Mouse (Mus musculus) cerebellum, adult 11-12 months (tissue): ENCODE measurements around the gene Pnmal1.
A peak's percentile ranks its signal among the peaks of the same experiment; 100 is the strongest.

Experiments used
- DNase-seq: peaks from one replicate; pipeline ENCODE4 v3.0.0; 2022

The Pnmal1 gene

DNA sequence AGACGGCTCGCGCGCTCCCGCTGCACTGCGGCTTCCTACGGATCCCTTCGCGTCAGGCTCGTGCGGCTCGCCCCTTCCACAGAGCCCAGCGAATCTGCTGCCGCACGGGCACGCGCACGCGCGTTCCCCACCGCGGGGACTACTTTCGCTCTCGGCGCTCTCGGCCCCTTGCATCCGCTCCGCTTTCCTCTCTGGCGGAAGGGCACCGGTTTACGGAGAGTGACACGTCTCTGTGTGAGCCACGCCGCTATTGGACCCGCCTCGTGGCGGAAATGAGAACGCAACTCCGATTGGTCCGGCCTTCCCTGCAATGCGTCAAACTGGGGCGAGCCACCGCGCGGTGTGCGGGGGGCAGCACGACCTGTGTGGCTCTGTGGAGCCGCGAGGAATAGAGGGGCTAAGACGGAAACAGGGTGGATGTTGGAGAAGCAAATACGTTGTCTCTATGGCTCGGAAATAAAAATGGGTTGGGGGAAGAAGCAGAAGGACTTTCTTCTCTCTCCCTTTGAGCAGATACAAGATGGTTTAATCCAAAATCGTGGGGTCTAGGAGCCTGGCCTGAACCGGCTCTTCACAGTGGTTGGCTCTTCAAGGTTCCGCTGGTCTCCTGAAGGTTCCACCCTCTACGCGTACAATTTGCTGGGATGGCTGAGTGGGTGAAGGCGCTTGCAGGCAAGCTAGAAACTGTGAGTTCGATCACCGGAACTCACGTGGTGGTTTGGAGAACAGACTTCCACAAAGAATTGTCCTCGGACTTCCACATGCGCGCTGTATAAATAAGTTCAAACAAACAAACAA, 35.2 kb upstream of the Pnmal1 start, which contains the start of gene Calm3:
Gene Calm3, minus strand, starts transcription at position 78 of the 798 bp plus-strand sequence.
- peak; percentile 100 for DNase-seq

DNA sequence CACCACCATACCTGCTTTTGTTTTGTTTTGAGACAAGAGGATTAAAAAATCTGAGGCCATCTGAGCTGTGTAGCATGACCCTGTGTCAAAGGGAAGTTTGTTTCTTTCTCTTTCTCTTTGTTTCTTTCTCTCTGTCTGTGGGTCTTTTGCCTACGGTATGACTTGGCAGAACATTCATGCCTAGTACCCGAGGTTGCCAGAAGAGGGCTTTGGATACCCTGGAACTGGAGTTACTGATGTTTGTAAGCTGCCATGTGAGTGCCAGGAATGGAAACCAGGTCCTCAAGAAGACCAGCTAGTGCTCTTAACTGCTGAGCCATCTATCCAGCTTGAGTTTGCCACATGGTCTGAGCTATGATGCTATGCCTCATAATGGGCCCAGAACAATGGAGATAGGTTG, 31.1 kb upstream of the Pnmal1 start:
- DNase-seq = no peak

DNA sequence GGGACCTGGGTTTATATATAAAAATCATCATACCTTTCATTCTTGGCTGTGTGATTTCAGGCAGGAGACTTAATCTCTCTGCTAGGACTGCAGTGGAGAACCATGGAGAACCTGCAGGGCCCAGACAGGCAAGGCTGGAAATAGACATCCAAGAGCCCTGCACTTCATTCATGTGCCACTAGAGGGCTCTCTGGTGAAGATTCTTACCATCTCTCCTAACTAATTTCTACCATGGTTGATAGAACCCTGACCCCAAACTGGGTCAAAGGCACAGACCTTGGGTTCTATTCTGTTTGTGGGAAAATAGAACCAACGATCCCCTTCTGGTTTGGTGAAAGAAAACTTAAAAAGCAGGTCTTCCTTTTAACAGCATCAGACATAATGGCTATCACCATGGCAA, 28.6 kb upstream of the Pnmal1 start:
- DNase-seq = peak; percentile 75

DNA sequence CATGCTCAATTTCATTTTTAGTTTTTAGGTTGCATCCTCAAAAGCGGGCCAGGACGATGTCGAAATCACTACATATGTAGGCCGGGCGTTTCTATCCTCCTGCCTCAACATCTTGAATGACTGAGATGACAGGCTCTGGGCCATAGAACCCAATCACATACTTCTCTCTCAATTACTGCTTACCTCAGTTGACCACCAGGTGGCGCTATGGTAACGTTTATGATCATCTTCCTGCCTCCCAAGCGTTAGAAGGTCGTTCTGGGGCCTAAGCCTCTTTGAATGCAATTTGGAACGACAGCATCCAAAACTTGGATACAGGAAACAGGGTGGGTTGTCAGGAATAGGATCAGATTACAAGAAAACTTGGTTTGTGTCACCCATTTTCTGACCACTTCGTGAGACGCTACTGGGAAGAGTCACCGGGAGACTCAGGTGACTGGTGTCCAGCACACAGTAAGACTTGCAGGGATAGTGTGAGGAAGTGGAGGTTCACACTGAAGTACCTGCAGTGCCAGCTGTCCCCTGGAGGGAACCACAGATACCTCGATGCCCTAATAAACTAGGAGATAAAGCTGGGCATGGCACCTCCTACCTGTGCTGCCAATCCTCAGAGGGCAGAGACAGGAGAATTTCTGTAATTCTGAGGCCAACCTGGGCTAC, 27.4 kb upstream of the Pnmal1 start:
- DNase-seq = peak; percentile 85

DNA sequence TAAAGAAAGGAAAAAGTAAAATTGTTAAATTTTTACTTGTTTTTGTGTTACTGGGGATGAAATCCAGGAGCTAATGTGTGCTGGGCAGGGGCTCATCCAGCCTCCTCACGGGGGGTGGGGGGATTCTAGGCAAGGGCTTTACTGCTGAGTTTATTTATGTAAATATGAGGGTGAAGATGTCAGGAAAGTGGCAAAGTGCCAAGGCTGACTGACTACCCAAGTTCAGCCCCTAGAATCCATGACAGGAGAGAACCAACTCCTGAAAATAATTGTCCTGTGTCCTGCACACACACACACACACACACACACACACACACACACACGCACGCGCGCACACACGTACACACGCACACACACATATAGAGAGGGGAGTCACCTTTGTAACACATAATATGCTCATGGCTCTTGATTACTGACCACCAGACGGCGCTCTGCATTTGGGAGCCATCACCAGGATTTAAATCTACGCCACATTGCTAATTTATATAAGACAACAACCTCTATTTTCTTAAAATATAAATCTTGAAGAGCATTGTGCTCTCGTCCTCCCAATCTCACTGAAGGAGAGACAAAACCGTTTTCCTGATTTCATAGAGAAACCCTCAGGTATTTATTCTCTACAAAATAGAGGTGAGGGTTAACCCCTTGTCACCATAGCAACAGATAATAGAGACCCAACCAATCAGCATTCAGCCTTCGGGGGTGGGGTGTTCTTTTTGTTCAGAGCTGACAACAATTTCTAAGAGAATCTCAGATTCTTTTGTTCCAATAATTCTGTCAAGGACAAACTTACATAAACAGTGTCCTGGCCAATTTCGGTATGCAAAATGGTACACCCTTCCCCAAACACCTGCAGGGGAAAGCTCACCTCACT, 26.5 kb upstream of the Pnmal1 start:
- peak; percentile 71 for DNase-seq

DNA sequence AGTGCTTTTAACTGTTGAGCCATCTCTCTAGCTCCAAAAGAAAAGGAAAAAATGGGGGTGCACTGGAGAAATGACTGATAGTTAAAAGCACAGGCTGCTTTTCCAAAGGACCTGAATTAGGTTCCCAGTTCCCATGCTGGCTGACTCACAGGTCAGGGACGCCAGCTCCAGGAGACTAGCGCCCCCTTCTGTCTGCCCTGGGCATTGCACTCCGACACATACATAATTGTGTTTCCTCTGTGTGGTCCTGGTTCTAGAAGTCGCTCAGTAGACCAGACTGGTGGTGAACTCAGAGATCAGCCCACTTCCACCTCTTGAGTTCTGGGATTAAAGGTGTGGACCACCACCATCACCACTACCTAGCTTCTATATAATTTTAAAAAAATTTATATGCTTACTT, 22.2 kb upstream of the Pnmal1 start:
- no peak for DNase-seq

DNA sequence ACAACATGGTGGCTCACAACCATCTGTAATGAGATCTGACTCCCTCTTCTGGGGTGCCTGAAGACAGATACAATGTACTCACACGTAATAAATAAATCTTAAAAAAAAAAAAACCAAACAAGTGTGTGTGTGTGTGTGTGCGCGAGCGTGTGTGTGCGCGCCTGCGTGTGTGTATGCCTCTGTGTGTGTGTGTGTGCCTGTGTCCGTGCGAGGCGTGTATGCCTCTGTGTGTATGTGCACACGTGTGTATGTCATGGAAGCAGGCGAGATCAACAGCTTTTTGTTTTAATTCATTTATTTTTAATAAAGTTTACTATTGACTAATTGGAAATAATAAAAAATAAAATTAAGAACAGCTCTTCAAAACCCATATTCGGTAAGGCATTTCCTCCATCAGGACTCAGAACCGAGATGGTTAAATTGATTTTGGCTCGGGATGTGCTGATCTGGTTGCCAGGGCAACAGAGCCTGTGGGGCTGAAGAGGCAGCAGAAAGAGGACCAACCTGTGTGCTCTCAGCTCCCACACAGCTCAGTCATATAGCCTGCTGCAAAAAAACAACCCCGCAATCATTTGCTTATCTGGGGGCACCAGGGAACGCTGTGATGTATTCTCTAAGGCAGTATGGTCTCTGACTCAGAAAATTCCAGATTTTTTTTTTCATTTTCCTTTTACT, 21.2 kb upstream of the Pnmal1 start:
- DNase-seq = peak; percentile 56

DNA sequence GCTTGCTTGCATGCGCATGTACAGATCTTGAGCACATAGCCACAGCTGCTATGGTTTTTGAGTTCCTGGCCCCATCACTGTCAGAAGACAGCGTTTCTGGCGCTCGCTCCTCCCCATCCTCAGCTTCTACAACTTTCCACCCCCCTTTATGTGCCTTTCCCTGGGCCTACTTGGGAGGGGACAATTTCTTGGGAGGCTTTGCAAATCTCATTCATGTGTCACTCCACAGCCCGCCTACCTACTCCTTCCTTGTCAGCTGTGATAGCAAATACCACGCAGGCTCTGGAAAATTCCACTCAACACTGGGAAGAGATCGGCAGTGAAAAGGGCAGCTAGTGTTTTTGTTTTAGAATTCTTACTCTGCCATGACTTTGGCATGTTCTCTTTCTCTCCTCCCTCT, 19.2 kb upstream of the Pnmal1 start:
- no peak for DNase-seq

DNA sequence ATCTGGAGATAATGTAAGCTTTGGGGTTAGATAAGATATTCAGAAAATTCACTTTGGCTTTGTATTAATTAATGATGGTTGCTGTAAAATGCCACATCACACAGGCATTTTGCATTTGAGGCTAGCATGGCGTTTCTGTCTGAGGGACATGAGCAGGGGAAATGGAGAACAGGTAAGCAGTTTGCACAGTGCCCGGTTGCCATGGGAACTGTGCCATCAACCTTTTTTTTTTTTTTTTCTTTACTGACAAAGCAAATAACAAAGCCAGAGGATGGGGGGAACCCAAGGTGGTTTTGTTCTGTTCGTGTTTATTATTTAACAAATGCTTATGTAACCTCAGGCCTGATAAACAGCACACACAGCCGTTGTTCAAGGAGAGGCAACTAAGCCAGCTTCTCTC, 16.6 kb upstream of the Pnmal1 start:
- DNase-seq = no peak

DNA sequence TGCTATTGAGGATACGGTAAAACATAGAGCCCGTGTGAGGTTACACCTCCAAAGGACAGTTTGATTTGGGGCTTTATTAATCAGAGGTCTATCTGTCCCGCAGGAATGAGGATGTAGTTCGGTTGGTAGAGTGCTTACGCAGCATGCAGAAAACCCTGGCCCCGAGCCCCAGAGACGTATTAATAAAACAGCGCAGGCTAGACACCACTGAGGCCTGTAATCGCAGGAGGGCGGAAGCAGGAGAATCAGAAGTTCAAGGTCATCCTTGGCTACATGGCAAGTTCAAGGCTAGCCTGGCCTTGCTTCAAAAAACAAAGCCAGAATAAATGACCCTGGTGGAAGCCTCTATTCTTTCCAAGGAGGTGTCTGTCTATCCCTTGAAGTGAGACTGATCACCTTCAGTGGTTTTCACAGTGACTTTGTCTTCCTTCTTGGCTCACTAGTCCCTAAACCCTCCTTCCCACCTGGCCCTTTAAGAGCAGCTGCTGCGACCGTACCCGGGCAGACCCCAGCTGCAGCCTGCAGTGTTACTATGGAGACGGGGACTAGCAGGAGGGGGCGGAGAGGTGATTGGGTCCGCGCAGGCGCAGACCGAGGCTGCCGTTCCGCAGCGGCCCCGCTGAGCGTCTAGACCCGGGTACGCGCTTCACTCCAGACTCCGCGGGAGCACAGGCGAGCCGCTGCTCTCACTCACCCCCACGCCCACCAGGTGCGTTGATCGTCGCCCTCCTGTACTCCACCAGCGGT, 15.2 kb upstream of the Pnmal1 start, which contains the start of gene Pnmal2:
Gene Pnmal2, plus strand, starts transcription at position 622 of the 747 bp plus-strand sequence.
- DNase-seq = peak; percentile 95

DNA sequence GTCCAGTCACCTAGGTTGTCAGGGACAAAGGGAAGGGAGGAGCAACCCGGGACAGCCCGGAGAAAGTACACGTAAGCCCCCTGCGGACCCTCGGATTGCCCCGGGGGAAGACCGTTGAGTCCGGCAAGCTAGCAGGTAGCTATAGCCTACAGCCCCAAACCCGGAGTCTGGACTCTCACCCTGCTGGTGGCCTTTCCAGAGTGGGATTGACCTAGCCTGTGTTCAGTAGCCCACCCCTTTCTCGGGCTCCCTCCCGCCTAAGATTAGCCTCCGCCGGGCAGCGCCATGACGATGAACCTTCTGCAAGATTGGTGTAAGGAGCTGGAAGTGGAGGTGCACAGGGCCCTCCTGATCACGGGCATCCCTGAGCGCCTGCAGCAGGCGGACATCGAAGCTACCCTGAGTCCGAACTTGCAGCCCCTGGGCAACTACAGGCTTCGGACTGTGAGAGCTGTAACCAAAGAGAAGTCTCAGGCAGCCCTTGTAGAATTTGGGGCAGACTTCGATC, 14.6 kb upstream of the Pnmal1 start:
- no peak for DNase-seq

DNA sequence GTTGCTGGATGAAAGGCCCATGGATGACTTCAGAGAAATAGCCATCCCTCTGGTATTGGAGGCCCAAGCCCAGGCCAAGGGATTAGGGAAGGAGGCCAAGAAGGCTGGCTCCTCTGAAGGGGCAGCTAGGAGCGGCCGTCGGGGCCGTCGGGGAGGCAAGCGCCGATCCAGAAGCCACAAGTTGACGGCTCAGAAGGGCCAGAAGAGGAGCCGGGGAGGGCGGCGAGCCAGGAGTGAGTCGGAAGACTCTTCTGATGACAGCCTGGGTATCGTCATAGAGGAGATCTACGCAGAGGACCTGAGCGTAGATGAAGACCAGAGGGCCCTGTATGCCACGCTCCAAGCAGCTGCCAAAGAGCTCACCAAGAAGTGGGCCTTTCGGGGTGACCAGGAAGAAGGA, 14.1 kb upstream of the Pnmal1 start:
- DNase-seq = peak; percentile 77

DNA sequence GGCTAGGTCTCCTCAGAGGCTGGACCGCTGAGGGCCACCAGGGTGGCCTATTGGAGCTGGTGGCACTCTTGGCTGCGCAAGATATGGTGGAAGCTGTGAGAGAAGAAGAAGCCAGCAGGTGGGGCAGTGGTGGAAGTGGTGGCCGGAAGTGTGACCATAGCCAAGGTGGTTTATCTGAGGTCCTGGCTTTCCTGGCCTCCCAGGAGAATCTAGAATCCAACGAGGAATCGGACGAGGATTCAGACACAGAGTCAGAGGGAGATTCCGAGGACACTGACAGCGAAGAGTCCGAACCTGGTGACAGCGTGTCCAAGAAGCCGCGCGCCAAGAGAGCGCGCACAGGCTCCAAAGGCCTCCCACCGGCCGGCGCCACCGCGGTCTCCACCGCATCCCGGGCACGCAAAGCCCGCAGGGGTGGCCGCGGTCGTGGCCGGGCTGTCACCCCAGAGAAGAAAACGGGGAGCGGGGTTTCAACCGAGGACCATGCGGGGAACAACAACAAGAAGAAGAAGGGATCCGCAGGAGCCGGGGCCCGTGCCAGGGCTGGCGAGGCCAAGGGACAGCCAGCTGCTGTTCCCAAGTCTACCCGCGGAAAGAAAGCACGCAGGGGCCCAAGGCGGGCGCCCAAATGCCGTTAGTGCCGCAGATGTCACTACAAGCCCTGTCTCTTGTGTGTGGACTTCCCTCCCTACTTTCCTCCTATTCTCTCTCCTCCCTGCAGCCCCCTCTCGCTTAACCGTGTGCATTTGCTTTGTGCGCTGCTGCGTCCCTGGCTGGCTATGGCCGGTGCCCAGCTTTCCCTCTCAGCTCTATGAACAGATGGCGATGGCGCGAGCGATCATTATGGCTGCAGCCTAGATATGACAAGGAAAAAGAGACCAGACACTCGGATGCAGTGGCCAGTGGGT, 12.8 kb upstream of the Pnmal1 start:
- peak; percentile 80 for DNase-seq

DNA sequence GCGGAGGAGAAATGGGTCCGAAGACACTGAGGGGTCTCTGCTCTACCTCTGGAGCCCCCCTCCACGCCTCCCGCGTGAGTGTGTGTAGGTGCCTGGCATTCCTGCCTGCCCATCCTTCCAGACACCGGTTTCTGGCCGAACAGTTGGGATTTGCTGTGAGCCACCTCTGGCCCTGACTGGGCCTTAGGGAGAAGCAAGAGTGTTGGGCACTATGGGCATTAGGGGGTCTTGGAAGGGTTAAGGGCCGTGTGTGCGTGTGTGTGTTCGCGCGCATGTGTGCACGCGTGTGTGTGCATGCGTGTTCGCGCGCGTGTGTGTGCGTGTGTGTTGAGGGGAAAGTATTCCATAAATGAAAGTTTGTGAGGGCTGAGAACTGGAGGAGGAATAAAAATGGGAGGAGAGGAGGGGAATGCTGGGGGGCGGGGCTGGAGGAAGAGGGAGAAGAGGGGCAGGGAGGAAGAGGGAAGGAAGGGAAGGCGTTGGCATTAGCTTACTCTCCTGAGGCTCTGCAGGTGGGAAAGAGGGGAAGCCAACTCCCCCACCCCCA, 12.1 kb upstream of the Pnmal1 start:
- peak; percentile 76 for DNase-seq

DNA sequence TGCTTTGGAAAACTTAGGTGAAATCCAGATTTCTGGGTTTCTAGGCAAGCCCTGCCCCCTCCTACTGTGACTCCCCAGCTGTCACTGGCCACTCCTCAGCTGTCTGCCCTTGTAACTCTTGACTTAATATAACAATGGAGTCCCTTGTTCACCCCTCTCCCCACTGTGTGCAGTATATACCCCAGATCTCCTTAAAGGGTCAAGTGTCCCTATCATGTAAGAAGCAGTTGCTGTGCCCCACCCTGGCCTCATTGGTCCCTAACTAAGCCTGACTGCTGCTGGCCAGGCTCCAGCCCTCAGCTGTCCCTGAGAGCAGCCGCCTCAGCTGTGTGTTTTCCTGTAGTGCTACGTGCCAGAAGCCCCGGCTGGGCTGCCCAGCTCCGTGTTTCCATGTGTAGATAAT, 11.5 kb upstream of the Pnmal1 start:
- DNase-seq = peak; percentile 72

DNA sequence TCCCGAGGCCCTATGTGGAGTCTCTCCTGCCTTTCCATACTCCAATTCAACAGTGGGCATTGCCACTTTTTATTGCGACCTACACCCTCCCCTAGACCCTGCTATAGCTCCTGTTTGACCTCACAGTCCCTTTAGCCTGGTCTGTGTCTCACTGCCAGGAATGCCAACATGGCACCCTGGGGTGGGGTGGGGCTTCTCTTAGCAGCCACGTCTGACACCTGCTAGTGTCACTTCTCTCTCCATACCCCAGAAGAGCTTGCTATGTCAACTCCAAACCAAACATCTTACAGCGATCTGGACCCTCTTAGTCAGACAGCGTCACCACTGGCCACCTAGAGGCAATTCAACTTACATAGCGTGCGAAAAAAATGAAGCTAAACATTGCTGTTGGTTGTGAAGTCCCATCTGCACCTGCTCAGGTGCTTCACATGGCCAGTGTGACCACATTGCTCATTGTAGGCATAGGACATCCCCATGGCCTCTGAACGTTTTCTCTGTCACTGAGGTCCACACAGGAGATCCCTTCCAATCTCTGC, 10.5 kb upstream of the Pnmal1 start:
- peak; percentile 71 for DNase-seq

DNA sequence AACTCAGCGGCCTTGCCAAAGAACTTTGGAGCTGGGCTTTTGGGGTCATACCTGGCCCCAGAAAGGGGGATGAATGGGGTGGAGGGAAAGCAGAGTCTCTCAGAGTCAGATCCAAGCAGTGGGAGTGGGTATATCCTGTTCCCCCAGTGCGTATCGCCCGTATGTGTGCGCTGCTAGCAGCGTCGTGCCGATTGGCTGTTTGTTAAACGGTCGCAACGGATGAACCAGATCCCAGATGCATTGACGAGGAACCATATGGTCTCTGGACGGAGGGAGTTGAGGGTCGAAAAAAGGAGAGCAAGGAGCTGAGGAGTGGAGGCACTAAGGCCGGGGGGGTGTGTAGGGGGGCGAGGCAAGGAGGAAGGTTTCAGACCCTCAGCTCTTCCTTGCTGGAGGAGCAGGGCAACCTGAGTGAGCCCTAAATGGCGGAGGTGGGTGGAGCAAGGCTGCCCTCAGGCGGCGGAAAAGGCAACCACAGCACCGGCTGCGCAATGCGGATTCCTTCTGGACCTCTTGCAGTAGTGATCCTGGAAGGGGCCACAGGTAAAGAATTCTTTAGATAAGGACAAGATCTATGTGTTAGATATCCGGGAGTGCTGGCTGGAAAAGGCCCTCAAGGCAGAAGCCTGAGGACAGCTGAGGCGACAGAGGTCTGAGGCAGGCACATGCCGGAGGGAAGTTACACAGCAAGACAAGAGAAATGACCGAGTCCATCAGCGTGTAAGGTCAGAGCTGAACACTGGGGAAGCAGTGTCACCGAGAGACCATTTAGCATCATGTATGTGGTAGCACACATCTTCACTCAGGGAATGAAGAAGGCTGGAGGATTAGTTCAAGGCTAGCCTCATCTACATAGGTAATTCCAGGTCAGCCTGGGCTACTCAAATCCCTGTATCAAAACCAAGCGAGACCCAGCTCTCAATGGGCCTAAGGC, 9.3 kb upstream of the Pnmal1 start:
- DNase-seq = peak; percentile 85

DNA sequence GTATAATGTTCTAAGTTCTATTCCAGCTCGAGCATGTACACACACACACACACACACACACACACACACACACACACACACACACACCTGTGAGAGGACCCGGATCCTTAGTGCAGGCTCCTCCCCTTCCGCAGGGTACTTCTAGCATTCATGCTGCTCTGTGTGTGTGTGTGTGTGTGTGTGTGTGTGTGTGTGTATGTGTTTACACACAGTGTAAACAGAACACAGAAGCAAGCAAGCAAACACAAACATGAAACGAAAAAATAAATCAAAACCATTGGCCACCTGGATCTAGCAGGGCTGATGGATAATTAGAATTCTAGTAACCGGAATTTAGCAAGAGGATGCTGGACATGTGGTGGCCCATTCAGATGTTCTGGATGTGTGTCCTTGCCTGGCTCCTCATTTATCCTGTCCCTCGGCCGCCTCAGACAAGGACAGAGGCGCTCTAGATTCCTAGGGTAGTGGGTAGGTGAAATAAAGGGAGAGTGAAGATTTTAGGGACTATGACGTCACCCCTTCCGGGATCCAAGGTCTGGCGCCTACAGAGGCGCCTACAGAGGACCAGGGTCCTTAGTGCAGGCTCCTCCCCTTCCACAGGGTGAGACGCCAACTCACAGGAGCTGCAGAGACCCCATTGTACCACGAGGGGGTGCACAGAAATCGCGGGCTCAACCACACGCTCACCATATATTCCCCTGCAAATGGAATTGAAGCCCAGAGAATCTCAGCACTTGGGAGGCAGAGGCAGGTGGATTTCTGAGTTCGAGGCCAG, 8.4 kb upstream of the Pnmal1 start:
- peak; percentile 85 for DNase-seq
